Mouse (Mus musculus) spleen, postnatal 10 days (tissue): Measurements from ENCODE around the gene Htr6.

ENCODE experiments used
- DNase-seq, 2 experiments: peaks; one replicate each; pipeline ENCODE4 v3.0.0; 2021 to 2022; ENCODE audit warnings: low spot score in 2 of 2

Gene Htr6

DNA sequence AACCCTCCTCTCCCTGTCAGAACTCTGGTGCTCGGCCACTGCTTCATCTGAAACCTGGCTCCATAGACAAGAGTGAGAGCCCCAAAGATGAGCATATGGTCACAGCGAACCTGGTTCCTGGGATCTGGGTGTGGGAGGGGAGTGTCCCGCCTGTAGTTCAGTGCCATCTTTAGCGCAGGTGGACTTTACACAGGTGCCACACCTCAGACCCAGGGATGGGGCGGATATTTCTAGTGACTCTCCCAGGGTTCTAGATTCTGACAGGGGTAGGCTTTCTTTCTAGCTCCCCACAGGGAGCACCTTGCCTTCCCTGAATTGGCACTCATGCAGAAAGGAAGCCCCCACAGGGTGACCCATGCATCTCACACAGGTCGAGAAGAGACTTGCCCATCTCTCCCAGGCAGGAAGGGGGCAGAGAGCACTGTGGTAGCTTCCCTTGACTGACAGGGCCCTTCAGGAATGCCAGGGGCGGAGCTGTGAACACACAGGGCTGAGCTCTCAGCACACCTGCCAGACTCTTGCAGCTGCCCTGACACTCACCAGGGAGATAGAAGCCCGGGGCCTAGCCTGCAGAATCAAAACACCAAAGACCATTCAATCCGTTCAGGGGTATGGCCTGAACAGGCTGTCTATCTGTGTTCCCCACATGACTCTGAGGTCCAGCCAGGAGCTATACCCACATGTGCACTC, 13.8 kb upstream of the Htr6 start:
- DNase-seq: no peak

DNA sequence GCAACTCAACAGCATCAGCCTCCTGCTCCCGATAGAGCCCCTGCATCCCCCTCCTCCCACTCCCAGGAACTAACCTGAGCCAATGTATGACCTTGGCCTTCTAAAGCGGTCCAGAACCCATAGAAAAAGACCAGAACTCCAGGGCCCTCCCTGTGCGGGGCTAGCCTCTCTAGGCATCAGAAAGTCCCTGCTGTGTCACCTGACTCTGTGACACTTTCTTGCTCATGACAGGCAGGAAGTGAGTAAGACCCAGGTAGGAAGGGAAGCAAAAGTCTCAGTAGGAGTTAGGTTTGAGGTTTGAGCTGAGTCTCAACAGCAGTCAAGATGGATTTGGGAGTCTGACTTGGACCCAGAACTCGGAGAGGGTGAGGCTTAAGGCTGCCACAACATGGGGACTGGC, 11.6 kb upstream of the Htr6 start:
- DNase-seq: no peak

DNA sequence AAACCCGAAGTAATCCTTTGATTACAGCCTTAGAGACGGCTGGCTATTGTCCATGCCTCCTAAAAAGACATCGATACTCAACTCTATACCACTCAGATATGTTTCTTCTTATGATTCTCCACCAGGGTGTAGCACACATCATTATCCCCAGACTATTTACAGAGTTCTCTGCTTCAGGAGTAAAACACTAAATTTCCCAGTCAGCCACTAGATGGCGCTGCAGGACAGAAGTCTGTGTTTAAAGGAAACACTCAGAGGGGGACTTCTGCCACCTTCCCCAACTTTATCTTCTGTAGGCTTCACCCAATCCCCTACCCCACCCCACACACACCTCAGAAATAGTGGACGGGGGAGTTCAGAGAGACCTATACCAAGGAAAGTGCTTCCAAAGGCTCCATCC, 10.7 kb upstream of the Htr6 start:
- peak; percentile 75 to 88 for DNase-seq

- no peak for DNase-seq
Measured at GRCm38 (mm10) chr4:139085337-139085736, 10.0 kb upstream of the Htr6 start.

- DNase-seq: no peak
Measured at GRCm38 (mm10) chr4:139082790-139083564, 7.6 kb upstream of the Htr6 start.

DNA sequence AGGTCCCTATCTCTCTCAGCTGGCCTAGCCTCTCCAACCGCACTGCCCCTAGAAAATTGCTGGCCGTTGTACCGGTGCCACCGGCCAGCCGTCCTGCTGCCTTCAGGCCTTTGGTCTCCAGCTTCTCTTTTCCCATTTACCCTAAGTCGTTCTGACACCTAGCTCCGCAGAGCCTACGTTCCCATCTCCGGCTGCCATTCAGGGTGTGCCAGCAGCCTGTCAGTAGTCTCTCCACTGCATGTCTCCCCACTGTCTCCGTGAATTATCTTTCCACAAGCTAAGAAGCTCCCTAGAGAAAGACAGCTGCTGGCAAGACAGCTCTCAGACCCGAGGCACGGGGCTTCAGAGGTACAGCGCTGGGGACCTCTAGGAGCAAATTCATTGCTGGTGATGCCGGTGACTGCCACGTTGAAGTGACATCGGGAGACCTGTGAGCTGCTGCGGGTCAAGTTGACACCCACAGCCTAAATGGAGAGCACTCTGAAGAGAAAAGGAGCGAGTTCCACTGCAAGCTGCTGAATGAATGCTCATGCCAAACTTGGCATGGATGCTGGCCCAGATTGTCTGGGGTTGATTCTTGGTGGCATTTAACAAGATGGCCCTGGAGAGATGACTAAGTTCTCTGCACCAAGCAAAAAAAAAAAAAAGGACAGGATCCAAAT, 6.0 kb upstream of the Htr6 start:
- no peak for DNase-seq

GRCm38 (mm10) chr4:139080259-139080658, 4.9 kb upstream of the Htr6 start:
- no peak for DNase-seq

DNA sequence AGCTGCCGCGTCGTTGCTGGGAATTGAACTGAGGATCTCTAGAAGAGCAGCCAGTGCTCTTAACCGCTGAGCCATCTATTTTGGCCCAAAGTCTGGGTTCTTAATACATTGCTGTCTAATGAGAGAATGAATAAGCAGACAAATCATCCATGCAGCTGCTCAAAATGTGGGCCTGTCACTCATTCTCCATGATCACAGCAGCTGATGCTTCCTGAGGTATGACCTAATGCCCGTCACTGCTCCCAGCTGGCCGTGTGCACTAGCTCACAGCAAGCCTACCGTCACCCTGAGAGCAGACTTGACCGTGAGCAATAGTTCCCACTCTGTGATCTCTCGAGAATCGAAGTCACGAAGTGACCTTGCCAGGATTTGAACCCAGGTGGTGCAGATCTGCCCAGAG, 4.1 kb upstream of the Htr6 start:
- DNase-seq: no peak

DNA sequence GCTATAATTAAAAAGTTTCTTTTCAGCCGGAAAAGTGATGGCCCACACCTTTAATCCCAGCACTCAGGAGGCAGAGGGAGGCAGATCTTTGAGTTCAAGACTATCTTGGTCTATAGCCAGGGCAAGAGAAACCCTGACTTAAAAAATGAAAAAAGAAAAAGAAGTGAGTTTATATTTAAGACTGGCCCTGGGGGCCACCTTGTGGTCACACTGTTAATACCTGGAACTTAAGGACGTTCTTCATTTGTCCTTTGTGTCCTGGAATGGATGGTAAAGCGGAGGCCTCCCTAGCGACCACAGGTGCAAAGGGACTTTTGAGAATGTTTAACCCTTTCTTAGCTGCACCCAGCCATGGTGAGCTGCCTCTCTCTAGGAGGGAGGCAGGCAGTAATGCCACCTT, 3.4 kb upstream of the Htr6 start:
- no peak for DNase-seq

GRCm38 (mm10) chr4:139078313-139078712, 2.9 kb upstream of the Htr6 start:
- no peak for DNase-seq

DNA sequence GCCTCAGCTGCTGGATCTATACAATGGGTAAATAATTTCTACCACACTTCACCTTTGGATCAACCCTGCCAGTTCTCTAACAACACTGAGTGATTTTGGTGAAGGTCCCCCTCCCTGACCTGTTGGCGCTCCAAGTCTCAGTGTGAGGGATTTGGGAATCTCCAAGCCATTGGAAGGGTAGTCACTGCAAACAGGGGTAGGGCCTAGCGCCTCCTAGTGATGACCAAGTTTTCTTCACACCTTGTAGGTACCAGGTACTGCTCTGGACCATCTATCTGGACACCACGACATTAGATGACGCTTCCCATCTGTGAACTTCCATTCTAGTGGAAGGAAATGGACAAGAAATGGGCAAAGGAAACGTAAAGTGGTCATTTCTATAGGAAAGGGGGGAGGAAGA, 545 bp upstream of the Htr6 start:
- DNase-seq: no peak

DNA sequence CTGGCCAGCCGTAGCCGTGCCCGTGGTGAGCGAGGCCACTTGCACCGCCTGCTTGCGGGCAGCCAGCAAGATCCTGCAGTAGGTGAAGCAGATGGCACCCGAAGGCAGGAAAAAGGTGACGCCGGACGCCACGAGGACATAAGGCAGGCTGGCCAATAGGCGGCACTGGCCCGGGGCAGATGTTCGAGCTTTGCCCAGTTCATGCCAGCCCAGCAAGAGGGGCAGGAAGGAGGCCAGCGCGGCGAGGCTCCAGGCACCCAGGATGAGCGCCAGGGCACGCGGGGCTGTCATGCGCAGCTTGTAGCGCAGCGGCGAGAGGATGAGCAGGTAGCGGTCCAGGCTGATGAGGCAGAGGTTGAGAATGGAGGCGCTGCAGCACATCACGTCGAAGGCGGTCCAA, 1.3 kb downstream of the Htr6 start:
- no peak for DNase-seq

GRCm38 (mm10) chr4:139068287-139068686, 7.1 kb downstream of the Htr6 start:
- DNase-seq: no peak

DNA sequence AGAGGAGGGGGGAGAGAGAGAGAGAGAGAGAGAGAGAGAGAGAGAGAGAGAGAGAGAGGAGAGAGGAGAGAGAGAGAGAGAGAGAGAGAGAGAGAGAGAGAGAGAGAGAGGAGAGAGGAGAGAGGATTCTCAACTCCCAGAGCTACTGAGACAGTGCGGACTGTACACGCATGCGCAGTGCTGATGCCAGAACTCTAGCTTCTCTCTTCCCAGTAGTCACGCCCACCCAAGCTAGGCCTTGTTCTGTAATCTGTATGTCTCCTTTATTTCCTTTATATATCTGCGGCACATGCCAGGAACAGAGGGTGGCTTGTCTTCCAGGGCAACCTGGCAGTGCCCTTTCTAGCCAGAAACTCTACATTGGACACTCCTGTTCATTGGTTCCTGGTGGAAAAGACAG, 10.5 kb downstream of the Htr6 start:
- no peak for DNase-seq

DNA sequence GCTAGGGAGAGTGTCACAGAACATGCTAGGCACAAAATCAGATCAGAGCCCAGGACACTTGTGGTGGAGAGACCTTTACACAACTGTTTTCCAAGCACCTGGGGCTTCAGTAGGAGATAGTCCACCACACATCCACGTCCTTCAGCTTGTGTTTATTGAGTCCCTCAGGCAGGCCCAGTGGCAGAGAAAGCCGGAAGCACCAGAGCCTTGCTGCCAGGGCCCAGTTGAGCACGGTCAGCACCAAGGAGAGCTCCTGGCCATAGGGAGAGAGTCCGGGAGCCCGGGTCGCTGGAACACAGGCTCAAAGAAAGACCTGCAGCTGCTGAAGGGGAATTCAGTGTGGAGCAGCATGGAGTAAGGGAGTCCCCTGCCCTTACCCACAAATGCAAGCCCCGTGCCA, 15.8 kb downstream of the Htr6 start:
- peak in 1 of 2 experiments; percentile 50 for DNase-seq

DNA sequence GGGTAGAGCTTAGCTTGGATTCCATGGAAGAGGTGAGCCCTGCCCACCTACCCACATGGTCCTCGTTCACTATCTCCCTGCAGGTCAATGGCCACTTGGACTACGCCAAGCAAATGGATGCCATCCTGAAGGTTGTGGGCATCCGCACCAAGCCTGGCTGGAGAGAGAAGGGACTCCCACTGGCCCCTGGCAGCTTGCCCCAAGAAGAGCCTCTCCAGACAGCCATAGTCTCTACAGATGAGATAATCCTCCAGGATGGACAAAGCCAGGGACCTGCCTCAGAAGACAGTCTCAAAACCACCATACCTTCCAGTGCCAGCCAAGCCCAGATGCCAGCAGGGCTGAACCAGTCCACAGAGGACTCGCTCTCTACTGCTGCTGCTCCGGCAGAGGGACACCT, 17.3 kb downstream of the Htr6 start:
- no peak for DNase-seq

DNA sequence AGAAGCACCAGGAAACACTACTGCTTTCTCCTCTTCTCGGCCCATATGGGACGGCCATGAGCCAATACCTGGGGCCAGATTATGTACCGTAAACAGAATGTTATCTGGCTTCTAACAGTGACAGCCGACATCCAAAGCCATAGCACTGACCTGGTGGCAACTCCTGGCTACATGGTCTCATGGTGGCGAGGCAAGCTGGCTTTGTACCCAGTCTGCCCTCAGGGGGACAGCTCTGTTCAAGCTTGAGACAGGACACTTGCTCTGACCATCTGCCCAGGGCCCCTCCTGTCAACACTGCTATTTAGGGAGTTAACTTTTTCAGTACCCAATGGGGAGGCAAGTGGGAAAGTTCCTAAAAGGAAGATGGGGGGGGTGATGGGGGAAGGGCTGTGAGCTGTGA, 18.1 kb downstream of the Htr6 start:
- no peak for DNase-seq

GRCm38 (mm10) chr4:139055744-139056143, 19.6 kb downstream of the Htr6 start:
- DNase-seq: no peak

DNA sequence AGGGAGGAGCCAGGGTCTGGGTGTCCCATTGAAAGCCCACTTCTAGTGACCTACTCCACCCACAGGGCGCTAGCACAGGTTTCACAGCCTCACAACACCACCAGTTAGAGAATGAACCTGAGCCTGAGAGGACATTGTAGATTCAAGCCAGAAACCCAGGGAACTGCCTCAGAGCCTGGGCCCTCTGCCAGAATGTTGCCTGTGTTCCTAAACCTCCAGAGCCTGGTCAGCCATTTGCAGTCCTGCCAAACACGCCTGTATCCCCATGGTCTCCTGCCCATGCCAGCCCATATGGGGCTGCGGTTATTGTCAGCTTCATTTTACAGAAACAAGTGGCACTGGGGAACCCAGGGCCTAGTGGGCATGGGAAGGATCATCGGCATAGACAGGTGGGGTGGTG, 20.0 kb downstream of the Htr6 start:
- DNase-seq: no peak

DNA sequence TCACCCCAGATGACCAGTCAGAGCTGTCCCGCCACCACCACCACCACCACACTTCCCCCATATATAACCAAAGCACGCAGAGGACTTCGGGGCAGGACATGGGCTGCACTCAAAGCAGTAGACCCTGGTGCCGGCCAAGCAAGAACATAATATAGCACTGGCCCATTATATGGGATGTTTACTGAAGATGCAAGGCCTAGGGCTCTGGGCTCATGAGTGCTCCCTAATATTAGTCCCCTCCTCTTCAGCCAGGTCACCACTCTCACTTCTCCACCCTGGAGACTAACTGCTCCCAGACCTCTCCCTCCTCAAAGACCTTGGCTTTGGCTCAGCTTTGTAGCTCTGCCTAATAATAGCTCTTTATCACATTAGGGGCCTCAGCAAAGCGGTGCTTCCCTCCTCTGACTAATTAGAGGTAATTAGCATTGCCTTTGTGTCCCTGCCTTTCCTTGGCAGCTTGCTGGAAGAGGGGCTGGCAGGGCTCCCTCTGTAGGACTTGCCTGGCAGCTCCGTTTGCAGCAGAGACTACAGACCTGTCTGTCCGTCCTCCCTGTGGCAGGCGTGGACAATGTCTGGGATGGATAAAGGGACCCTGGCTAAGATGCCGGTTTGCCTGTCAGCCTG, 21.0 kb downstream of the Htr6 start:
- DNase-seq: no peak

DNA sequence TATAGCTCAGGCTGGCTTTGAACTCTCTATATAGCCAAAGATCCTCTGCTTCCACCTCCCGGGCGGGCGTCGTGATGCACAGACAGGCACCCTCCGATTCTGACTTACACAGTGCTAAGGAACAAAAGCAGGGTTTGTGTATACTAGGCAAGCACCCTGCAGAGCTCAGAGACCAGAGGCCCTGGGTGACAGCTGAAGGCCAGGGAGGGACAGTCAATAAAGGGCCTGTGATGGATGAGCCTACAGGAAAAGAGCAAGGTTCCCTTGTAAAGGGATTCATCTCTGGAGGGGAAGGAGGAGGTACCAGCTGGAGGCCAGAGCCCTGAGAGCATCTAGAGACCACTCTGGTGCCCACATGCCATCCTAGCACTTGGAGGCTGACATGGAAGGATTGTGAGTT, 22.0 kb downstream of the Htr6 start:
- no peak for DNase-seq

DNA sequence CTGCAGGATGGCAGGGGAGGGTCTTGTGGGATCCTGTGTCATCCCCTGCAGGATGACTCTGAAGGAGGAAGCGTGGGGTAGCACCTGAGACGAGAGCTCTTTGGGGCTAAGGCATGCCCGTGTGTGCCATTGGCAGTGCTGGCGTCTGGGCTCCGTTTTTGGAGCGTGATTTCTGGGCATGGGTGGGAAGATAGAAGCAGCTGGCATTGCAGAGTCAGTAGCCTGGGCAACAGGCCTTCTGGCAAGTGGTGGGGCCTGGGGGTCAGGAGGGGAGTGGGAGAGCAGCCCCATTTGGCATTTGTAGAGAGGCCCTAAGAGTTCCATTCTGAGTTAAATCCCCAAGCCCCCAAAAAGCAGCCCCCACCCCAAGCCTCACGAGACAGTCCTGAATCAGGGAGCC, 22.6 kb downstream of the Htr6 start:
- DNase-seq: no peak

GRCm38 (mm10) chr4:139048518-139048917, 26.9 kb downstream of the Htr6 start:
- DNase-seq: no peak
